Mouse (Mus musculus) ES-Bruce4 (cell line): ENCODE measurements around the gene Cnnm2.

ENCODE experiments used
- CTCF ChIP-seq: IDR thresholded peaks from one replicate; pipeline ENCODE4 v1.8.1; 2011; ENCODE audit warnings: low read depth, low read length
- EP300 ChIP-seq: IDR thresholded peaks from 2 replicates; pipeline ENCODE4 v1.6.1; 2011; ENCODE audit warnings: low read depth, low read length; ENCODE audit not compliant: insufficient read depth
- POLR2A ChIP-seq: IDR thresholded peaks from one replicate; pipeline ENCODE4 v1.8.1; 2011; ENCODE audit warnings: low read length; ENCODE audit not compliant: insufficient read depth

GRCm38 (mm10) chr19:46846459-46846858 lies 85.1 kb downstream of the Cnnm2 start:
- TF ChIP-seq POLR2A: no peak
- TF ChIP-seq CTCF: no peak
- TF ChIP-seq EP300: no peak
